Mouse (Mus musculus) kidney, embryonic 16.5 days (tissue): ENCODE measurements at regions not wholly inside any gene's neighbourhood (a gene's known extent, or its start where the extent isn't known, plus 50 kb on each side); places are given as distances from the start of the nearest gene placed in this dataset.

ENCODE experiments used
- ATAC-seq: fragments of 200-750 bp; cut with Nextera tagmentation; 2 replicates; pipeline ENCODE4 v1.8.0; 2017; ENCODE audit warnings: moderate TSS enrichment; ENCODE audit not compliant: low FRiP score, low TSS enrichment
- H3K27ac ChIP-seq: fragments of 300-500 bp; sonication (generic); 2 replicates; pipeline ENCODE4 v1.5.1; 2014; ENCODE audit warnings: low read length
- H3K27me3 ChIP-seq: fragments of 300-500 bp; sonication (generic); 2 replicates; pipeline ENCODE4 v1.6.1; 2014; ENCODE audit warnings: low read length, control low read depth, mixed read lengths; ENCODE audit not compliant: insufficient read depth
- H3K36me3 ChIP-seq: fragments of 300-500 bp; sonication (generic); 2 replicates; pipeline ENCODE4 v1.6.1; 2014; ENCODE audit warnings: low read length, control low read depth, mixed read lengths; ENCODE audit not compliant: insufficient read depth
- H3K4me1 ChIP-seq: fragments of 300-500 bp; sonication (generic); 2 replicates; pipeline ENCODE4 v1.6.1; 2014; ENCODE audit warnings: low read length, control low read depth, mixed read lengths; ENCODE audit not compliant: insufficient read depth
- H3K4me2 ChIP-seq: fragments of 300-500 bp; sonication (generic); replicated peaks from 2 replicates; pipeline ENCODE4 v1.6.1; 2014; ENCODE audit warnings: low read depth, low read length
- H3K4me3 ChIP-seq: fragments of 300-500 bp; sonication (generic); 2 replicates; pipeline ENCODE4 v1.5.1; 2014; ENCODE audit warnings: mild to moderate bottlenecking, low read length
- H3K9ac ChIP-seq: fragments of 300-500 bp; sonication (generic); replicated peaks from 2 replicates; pipeline ENCODE4 v1.6.1; 2014; ENCODE audit warnings: low read length
- H3K9me3 ChIP-seq: fragments of 300-500 bp; sonication (generic); 2 replicates; pipeline ENCODE4 v1.6.1; 2016; ENCODE audit warnings: low read length, control low read depth
- WGBS: fragments of 180-500 bp; shearing (Covaris S2); extraction: QIAGEN DNeasy Blood & Tissue Kit; methylation state at CpG from one replicate; pipeline ENCODE4 v1.1.7; 2014; 5-methylcytosine and 5-hydroxymethylcytosine counted together

GRCm38 (mm10) chr19:21053597-21054544 is 99.9 kb upstream of the Tmc1 start:
- Histone ChIP-seq H3K27me3 (no peaks in the 10 kb centered on the region), H3K36me3 (no peaks in the 10 kb centered on the region), H3K4me2 (no peak overlapping the region), H3K4me1 (0 out of 2 replicates have a peak, but pooled peaks cover 5% of the 10 kb centered on the region), H3K4me3 (no peak overlapping the region), H3K27ac (no peak overlapping the region), H3K9me3 (no peaks in the 10 kb centered on the region), H3K9ac (no peak overlapping the region)
- 85% methylated on average over 11 of the region's 11 CpGs for WGBS
- ATAC-seq, result no peak

- Histone ChIP-seq H3K27me3 (no peaks in the 10 kb centered on the region), H3K36me3 (no peaks in the 10 kb centered on the region), H3K4me1 (0 out of 2 replicates have a peak, but pooled peaks cover 5% of the 10 kb centered on the region), H3K4me3 (no peak overlapping the region), H3K27ac (no peak overlapping the region), H3K9me3 (no peaks in the 10 kb centered on the region), H3K4me2 (no peak overlapping the region), H3K9ac (no peak overlapping the region)
- no peak for ATAC-seq
- WGBS, result 85% methylated on average over 3 of the region's 3 CpGs
Measured at GRCm38 (mm10) chr19:21052771-21053170, 98.8 kb upstream of the Tmc1 start.

GRCm38 (mm10) chr19:21051872-21052271 is 97.9 kb upstream of the Tmc1 start:
- Histone ChIP-seq H3K27me3 (no peaks in the 10 kb centered on the region), H3K4me1 (0 out of 2 replicates have a peak, but pooled peaks cover 5% of the 10 kb centered on the region), H3K9me3 (no peaks in the 10 kb centered on the region), H3K4me3 (no peak overlapping the region), H3K4me2 (no peak overlapping the region), H3K36me3 (no peaks in the 10 kb centered on the region), H3K9ac (no peak overlapping the region), H3K27ac (no peak overlapping the region)
- no peak for ATAC-seq
- 40% methylated on average over 4 of the region's 4 CpGs for WGBS

- Histone ChIP-seq H3K27ac (no peak overlapping the region), H3K36me3 (no peaks in the 10 kb centered on the region), H3K4me2 (no peak overlapping the region), H3K9ac (no peak overlapping the region), H3K9me3 (no peaks in the 10 kb centered on the region), H3K27me3 (no peaks in the 10 kb centered on the region), H3K4me3 (no peak overlapping the region), H3K4me1 (0 out of 2 replicates have a peak, but pooled peaks cover 5% of the 10 kb centered on the region)
- WGBS, result 51% methylated on average over 9 of the region's 9 CpGs
- peak; percentile 19; the same call in 1 of the 2 replicates for ATAC-seq
Measured at GRCm38 (mm10) chr19:21050994-21051721, 97.2 kb upstream of the Tmc1 start.

- no peak overlapping the region for H3K4me2 ChIP-seq
- H3K4me1 ChIP-seq, result 0 out of 2 replicates have a peak, but pooled peaks cover 5% of the 10 kb centered on the region
- no peak for ATAC-seq
- no peaks in the 10 kb centered on the region for H3K27me3 ChIP-seq
- H3K36me3 ChIP-seq, result no peaks in the 10 kb centered on the region
- no peak overlapping the region for H3K4me3 ChIP-seq
- no peak overlapping the region for H3K9ac ChIP-seq
- H3K27ac ChIP-seq, result no peak overlapping the region
- no peaks in the 10 kb centered on the region for H3K9me3 ChIP-seq
Measured at GRCm38 (mm10) chr19:21049301-21049700, 95.3 kb upstream of the Tmc1 start.

GRCm38 (mm10) chr19:21045565-21045964 is 91.6 kb upstream of the Tmc1 start:
- no peaks in the 10 kb centered on the region for H3K36me3 ChIP-seq
- H3K9me3 ChIP-seq, result peaks cover 12% of the 10 kb centered on the region; the same call in 1 of the 2 replicates
- H3K4me3 ChIP-seq, result no peak overlapping the region
- no peak for ATAC-seq
- H3K4me1 ChIP-seq, result no peaks in the 10 kb centered on the region
- no peak overlapping the region for H3K4me2 ChIP-seq
- 54% methylated on average over 12 of the region's 12 CpGs for WGBS
- no peak overlapping the region for H3K27ac ChIP-seq
- no peak overlapping the region for H3K9ac ChIP-seq
- H3K27me3 ChIP-seq, result no peaks in the 10 kb centered on the region

GRCm38 (mm10) chr19:21043958-21044357 is 90.0 kb upstream of the Tmc1 start:
- ATAC-seq, result no peak
- Histone ChIP-seq H3K4me1 (no peaks in the 10 kb centered on the region), H3K36me3 (no peaks in the 10 kb centered on the region), H3K4me3 (no peak overlapping the region), H3K27me3 (no peaks in the 10 kb centered on the region), H3K27ac (no peak overlapping the region), H3K9ac (no peak overlapping the region), H3K9me3 (peaks cover 12% of the 10 kb centered on the region; the same call in 1 of the 2 replicates), H3K4me2 (no peak overlapping the region)
- WGBS, result 97% methylated on average over 4 of the region's 4 CpGs

GRCm38 (mm10) chr19:21042536-21042935 is 88.5 kb upstream of the Tmc1 start:
- 87% methylated on average over 3 of the region's 3 CpGs for WGBS
- ATAC-seq, result no peak
- no peaks in the 10 kb centered on the region for H3K4me1 ChIP-seq

GRCm38 (mm10) chr19:21037448-21038077 is 83.6 kb upstream of the Tmc1 start:
- no peak overlapping the region for H3K9ac ChIP-seq
- H3K4me2 ChIP-seq, result no peak overlapping the region
- ATAC-seq, result peak; percentile 26; the same call in 1 of the 2 replicates
- H3K36me3 ChIP-seq, result no peaks in the 10 kb centered on the region
- WGBS, result 43% methylated on average over 10 of the region's 10 CpGs
- no peak overlapping the region for H3K4me3 ChIP-seq
- H3K27ac ChIP-seq, result no peak overlapping the region
- H3K4me1 ChIP-seq, result peaks cover 18% of the 10 kb centered on the region
- H3K9me3 ChIP-seq, result no peaks in the 10 kb centered on the region
- H3K27me3 ChIP-seq, result no peaks in the 10 kb centered on the region

More at GRCm38 (mm10) chr19:21042536-21042935, 88.5 kb upstream of the Tmc1 start:
- no peak overlapping the region for H3K4me3 ChIP-seq
- no peak overlapping the region for H3K4me2 ChIP-seq
- H3K27ac ChIP-seq, result no peak overlapping the region
- peaks cover 12% of the 10 kb centered on the region; the same call in 1 of the 2 replicates for H3K9me3 ChIP-seq
- no peaks in the 10 kb centered on the region for H3K27me3 ChIP-seq
- H3K9ac ChIP-seq, result no peak overlapping the region
- H3K36me3 ChIP-seq, result no peaks in the 10 kb centered on the region
